Mouse (Mus musculus) bone marrow, adult 2 months (tissue): ENCODE results near the gene Ccdc180.

Experiments
- CTCF ChIP-seq: fragments of 200-500 bp; IDR thresholded peaks from 2 replicates; pipeline ENCODE4 v1.5.1; 2011; ENCODE audit warnings: low read length, control low read depth; ENCODE audit not compliant: control insufficient read depth, insufficient read depth
- POLR2A ChIP-seq: fragments of 200-500 bp; IDR thresholded peaks from 2 replicates; pipeline ENCODE4 v1.6.1; 2011; ENCODE audit warnings: low read depth, mild to moderate bottlenecking, control low read depth, low read length, borderline replicate concordance; ENCODE audit not compliant: control insufficient read depth

DNA sequence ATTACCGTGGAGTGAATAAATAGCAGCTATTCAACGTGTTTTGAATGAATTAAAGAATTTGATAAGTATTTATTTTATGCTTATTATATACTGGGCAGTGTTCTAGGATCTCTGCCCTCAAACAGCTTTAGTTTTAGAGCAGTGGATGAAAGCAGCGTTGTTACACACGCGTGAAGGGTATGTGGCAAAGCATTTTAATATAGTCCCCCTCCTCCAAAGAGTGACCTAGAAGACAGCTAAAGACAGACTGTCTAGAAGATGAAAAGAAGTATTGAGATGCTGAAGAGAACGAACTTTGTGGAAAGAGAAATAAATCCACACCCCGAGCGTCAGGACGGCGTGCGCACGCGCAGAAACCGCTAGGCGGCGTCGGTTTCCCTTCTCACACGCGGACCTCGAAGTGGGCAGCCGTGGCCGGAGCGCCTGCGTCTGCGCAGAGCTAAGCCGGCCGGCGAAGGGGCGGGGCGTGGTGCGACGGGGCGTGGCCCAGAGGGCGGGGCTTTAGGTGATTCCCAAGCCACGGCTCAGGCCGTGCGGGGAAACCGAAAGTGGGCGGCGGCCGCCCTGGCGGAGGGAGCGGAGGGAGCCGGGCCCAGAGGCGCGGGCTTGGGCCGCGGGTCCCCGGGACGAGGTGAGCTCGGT lies 81.8 kb downstream of the Ccdc180 start:
- TF ChIP-seq POLR2A = peak; percentile 42; the same call in 1 of the 2 replicates
- peak; percentile 84 for TF ChIP-seq CTCF
